Mouse (Mus musculus) brain, embryonic 14.5 days (tissue): ENCODE data around the gene Wdr46. TPM values are rescaled to one million over a fixed set of nuclear protein-coding genes. Genes with fewer than 3 reads are reported as not detected.
A peak's percentile ranks its signal among the peaks of the same experiment; 100 is the strongest.

ENCODE experiments used
- DNase-seq: peaks from one replicate; pipeline ENCODE4 v3.0.0-alpha.2; 2011; ENCODE audit warnings: low read depth
- CTCF ChIP-seq: fragments of 200-500 bp; IDR thresholded peaks from 2 replicates; pipeline ENCODE4 v1.5.1; 2012; ENCODE audit warnings: inconsistent platforms, mild to moderate bottlenecking, moderate library complexity, borderline replicate concordance; ENCODE audit not compliant: insufficient read depth, insufficient read length; ENCODE audit errors: extremely low read depth
- POLR2A ChIP-seq: fragments of 200-500 bp; IDR thresholded peaks from 2 replicates; pipeline ENCODE4 v1.6.1; 2012; ENCODE audit warnings: mild to moderate bottlenecking, inconsistent platforms, borderline replicate concordance; ENCODE audit not compliant: poor library complexity, insufficient read depth, insufficient read length, severe bottlenecking; ENCODE audit errors: extremely low read depth
- polyA plus RNA-seq: library from polyadenylated mRNA; depleted of rRNA; stranded (reverse); fragments of >200 nt; gene quantifications from 2 replicates; pipeline ENCODE4 v1.2.3, GENCODE M21; 2012

Gene Wdr46
- polyA plus RNA-seq, 1 experiment: 29.3 TPM

- no peak for TF ChIP-seq POLR2A
- no peak for TF ChIP-seq CTCF
These were observed 14.9 kb upstream of the Wdr46 start for GRCm38 (mm10) chr17:33925406-33926116.

GRCm38 (mm10) chr17:33926207-33926932, 14.1 kb upstream of the Wdr46 start:
- DNase-seq: no peak
- TF ChIP-seq POLR2A (no peak), CTCF (peak; percentile 47; the same call in 1 of the 2 replicates)

More at GRCm38 (mm10) chr17:33925406-33926116, 14.9 kb upstream of the Wdr46 start:
- DNase-seq: no peak

- TF ChIP-seq CTCF (no peak), POLR2A (no peak)
- DNase-seq: no peak
These were observed 12.1 kb upstream of the Wdr46 start for GRCm38 (mm10) chr17:33928251-33928947.

GRCm38 (mm10) chr17:33929371-33930279, 10.8 kb upstream of the Wdr46 start, which contains the start of gene Rgl2:
Rgl2 (plus strand) TSS chr17:33929543.
- 0 out of 2 replicates have a peak, but pooled peaks have one; percentile 34 for TF ChIP-seq POLR2A
- peak; percentile 40; the same call in 1 of the 2 replicates for TF ChIP-seq CTCF

DNA sequence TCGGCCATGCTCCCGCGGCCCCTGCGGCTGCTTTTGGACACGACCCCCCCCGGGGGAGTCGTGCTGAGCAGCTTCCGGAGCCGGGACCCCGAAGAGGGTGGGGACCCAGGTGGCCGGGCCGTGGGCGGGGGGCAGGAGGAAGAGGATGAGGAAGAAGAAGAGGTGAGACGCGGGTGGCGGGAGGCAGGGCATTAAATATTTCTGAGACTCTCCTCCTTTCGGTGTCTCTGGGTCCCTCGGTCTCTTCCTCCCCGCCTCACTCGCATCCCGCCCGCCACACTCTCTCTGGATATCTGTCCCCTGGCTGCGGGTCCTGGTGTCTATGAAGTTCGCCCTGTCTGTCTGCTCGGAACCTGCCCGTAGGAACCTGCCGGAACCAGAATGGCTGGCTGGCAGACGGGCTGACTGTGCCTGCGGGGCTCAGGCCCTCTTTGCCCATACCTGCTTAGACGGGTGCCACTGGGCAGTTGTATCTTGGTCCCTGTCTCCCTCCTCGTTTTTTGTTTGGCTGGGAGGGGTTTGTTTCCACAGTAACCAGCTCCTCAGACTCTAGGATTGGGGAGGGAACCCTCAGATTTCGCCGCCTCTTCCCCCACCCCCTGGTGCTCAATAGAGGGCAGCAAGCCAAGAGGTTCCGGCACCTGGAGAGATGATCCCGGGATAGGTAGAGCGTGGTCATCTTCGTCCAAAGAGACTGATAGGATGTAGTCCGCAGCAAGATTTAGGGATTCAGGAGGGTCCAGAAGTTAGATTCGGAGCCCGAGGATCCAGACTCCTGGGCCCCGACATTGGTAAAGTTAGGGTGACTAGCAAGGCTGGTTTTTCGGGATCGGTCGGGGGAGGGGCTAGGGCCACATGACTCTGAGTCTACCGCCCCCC, 9.9 kb upstream of the Wdr46 start:
- peak; percentile 39 for DNase-seq
- TF ChIP-seq POLR2A (no peak), CTCF (no peak)

More at GRCm38 (mm10) chr17:33929371-33930279, 10.8 kb upstream of the Wdr46 start, which contains the start of gene Rgl2:
- DNase-seq: peak; percentile 98

DNA sequence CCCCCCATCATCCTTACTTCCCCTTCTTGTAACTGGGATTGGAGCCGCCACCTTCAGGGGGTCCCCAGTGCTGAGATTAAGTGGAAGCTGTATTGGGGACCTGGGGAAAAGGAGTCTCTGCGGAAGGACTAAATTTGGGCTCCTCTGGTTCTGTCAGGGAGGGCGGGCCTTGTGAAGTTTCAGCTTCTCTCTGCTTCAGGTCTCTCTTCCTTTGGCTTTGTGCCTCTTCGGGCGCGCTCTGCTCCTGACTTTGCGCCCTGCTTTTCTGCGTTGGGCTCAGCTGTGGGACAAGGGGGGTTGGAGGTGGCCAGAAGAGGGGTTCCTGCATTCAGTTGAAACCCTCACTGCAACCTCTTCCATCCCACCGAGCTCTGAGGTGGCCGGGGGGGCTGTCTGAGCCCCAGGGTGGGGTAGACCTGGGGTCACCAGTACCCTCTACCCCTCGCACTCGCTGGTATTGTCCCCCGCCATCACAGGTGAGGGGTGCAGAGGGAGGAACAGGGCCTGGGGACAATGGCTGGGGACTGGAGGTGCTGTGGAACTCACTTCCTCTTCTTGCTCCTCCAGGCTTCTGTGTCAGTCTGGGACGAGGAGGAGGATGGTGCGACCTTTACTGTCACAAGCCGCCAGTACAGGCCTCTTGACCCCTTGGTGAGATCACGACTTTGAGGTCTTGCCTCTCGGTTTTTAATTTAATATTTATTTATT, 9.1 kb upstream of the Wdr46 start:
- TF ChIP-seq CTCF (no peak), POLR2A (no peak)
- no peak for DNase-seq

- no peak for DNase-seq
- TF ChIP-seq CTCF (no peak), POLR2A (no peak)
These were observed 8.5 kb upstream of the Wdr46 start for GRCm38 (mm10) chr17:33931947-33932346.

DNA sequence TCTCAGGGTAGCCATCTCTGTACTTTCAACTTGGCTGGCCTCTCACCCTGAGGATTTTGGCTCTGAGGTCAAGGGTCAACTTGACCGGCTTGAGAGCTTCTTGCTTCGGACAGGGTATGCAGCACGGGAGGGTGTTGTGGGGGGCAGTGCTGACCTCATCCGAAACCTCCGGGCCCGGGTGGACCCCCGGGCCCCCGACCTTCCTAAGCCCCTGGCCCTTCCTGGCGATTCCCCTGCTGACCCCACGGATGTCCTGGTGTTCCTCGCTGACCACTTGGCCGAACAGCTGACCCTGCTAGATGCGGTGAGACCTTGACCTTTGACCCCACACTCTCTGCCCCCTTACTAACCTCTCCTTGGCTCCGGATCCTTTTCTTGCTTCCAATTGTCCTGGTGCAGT, 8.0 kb upstream of the Wdr46 start:
- DNase-seq: no peak
- no peak for TF ChIP-seq CTCF
- no peak for TF ChIP-seq POLR2A

DNA sequence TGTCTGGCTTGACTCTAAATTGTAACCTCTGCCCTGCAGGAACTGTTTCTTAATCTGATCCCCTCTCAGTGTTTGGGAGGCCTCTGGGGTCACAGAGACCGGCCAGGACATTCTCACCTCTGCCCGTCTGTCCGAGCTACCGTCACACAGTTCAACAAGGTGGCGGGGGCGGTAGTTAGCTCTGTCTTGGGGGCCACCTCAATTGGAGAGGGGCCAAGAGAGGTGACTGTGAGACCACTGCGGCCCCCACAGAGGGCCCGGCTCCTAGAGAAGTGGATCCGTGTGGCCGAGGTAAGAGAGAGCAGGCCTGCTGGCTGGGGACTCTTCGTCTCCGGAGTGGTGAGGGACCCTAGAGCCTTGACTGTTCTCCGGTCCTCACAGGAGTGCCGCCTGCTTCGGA, 7.5 kb upstream of the Wdr46 start:
- no peak for TF ChIP-seq CTCF
- DNase-seq: no peak
